Mouse (Mus musculus) gastrocnemius, adult 2 months (tissue): ENCODE results near the gene Hdac11. TPM values are rescaled to one million over a fixed set of nuclear protein-coding genes. Genes with fewer than 3 reads are reported as not detected.
A peak's percentile ranks its signal among the peaks of the same experiment; 100 is the strongest.
"Not testable (repeated sequence)": the region's sequence is repeated elsewhere in the genome, so short reads cannot be mapped to it uniquely, and the experiment has no call there.

Source experiments
- DNase-seq: peaks from one replicate; pipeline ENCODE4 v3.0.0; 2022
- H3K27ac ChIP-seq: fragments of 200-600 bp; 2 replicates; pipeline ENCODE4 v1.8.1; 2022; ENCODE audit warnings: mild to moderate bottlenecking
- H3K4me3 ChIP-seq: fragments of 200-600 bp; 2 replicates; pipeline ENCODE4 v1.8.1; 2022; ENCODE audit warnings: mild to moderate bottlenecking, moderate library complexity
- CTCF ChIP-seq: fragments of 200-600 bp; IDR thresholded peaks from 2 replicates; pipeline ENCODE4 v1.8.1; 2022; ENCODE audit warnings: antibody characterized with exemption, mild to moderate bottlenecking, moderate library complexity
- intact Hi-C: fragments of 180-260 bp; cut with DNase I; formaldehyde crosslinking; loops from one replicate; pipeline ENCODE4 v1.15.1; 2025
- total RNA-seq, 2 experiments: library from RNA; stranded (reverse); gene quantifications; 2 replicates each; pipeline ENCODE4 v1.2.3; 2021

The Hdac11 gene
- total RNA-seq, 2 experiments from 2014 or later, result 5.1 to 6.5 TPM

DNA sequence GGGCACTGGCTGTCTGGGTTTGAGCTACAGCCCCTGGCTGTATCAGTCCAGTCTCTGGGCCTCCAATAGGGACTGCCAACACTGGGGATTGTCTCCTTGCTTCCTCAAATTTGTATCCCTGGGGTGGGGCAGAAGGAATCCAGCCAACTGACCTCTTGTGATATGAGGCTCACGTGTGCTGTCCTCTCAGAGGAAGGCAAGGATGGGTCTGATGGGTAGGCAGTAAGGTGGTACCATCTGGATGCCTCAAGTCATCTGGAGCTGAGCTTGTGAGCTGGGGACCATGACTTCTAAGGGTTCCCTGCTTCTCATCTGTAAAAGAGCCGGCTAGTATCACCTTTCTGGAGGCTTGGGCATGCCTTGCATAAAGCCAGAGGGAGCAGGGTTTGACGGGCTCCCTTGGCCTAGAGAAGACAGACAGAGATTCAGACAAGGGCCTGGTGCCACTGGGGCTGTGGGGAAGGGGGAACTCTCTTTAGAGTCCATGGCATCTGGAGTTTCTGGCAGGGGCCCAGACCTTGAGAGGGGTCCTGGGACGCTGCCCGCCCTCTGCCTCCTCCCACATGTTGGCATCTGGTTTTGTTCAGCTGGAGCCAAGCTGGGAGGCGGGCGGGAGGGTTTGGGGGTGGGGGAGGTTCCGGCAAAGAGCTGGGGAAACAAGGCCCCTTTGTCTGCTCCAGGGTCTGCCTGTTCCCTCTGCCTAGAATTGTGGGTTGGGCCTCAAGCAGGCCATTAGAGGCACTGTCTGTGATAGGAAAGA is 44.1 kb downstream of the Hdac11 start:
- Histone ChIP-seq H3K4me3 (no peak overlapping the region), H3K27ac (peak overlapping the region; percentile 78)
- TF ChIP-seq CTCF, result no peak
- intact Hi-C loops, result no loop called here
- no peak for DNase-seq

DNA sequence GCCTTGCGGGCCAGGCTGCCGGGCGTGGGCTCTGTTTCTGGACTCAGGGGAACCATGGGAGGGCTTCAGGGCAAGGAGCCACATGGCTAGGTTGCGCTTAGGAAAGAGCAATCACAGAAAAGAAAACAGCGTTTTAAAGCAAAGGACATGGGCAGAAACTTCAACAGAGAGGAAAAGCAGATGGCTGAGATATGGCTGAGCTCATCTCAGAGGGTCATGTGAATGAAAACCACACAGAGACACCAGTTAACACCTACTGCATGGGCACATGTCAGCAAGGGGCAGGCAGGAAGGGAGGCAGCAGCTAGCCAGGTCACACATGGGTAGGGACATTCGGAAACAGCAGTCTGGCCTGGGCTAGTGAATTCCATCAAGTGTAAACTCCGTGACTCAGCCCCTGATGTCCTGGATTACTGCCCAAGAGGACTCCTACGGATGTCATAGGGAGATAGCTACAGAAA is 45.4 kb downstream of the Hdac11 start:
- no peak for TF ChIP-seq CTCF
- H3K27ac ChIP-seq, result peak overlapping the region; percentile 78
- intact Hi-C loops, result no loop called here
- no peak overlapping the region for H3K4me3 ChIP-seq
- peak; percentile 82 for DNase-seq

DNA sequence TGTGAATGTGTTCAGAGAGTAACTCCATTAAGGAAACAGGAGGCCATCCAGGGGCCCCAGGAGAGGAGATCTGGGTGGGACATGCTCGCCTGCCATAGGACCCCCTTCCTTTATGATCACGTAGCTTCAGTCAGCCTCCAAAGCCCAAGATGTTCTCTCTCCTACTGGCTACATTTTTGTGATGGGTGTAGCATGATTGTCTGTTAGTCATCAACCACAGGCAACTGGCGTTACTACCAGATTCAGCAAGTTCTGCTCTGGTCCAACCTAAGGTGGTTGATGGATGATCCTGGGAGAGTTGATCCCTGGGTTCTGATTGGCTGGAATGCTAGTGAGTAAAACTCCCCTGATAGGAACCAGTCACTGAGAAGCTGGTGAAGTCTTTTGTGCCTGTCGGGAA is 46.1 kb downstream of the Hdac11 start:
- H3K27ac ChIP-seq, result peak overlapping the region; percentile 78
- intact Hi-C loops, result no loop called here

DNA sequence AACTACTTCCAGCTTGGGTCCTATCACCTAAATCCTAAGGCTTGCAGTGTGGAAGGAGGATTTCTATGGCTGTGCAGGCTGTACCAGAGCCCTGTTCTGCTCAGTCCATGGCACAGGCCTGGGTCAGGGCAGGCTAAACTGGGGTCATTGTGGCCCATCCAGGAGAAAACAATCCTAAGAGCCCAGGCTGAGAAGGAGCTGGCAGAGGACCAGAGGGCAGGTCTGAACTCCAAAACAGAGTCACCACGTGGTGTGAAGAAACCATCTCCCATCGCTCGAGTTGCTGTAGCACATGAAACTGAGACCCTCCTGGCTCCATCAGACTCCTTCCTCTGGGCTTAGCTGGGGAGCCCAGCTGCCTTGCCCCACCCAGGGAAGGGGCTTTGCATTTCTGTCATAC is 48.9 kb downstream of the Hdac11 start:
- no peak overlapping the region for H3K4me3 ChIP-seq

More for the DNA sequence above, 46.1 kb downstream of the Hdac11 start:
- no peak for TF ChIP-seq CTCF
- no peak for DNase-seq
- H3K4me3 ChIP-seq, result no peak overlapping the region

DNA sequence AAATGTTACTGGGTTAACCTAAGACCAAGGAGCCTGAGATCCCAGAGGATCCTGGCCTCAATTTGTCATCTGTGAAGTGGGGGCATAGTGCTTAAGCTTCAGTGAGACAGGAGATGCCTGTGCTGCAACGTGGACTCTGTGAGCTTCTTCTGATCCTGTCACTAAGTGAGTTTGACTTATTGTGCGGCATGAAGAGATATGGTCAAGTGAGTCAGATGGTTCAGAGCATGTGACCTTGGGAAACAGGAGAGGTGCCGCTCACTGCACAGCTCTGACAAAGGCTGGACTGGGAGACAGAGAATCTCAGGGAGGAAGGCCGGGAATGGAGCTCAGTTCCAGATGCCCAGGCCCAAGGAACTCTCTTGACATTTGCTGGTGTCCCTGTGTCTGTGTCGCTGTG is 49.3 kb downstream of the Hdac11 start:
- TF ChIP-seq CTCF, result no peak
- Histone ChIP-seq H3K4me3 (no peak overlapping the region), H3K27ac (peak overlapping the region; percentile 46)
- DNase-seq, result no peak
- intact Hi-C loops, result no loop called here

More for the DNA sequence above, 48.9 kb downstream of the Hdac11 start:
- intact Hi-C loops, result no loop called here
- DNase-seq, result peak; percentile 52
- peak overlapping the region; percentile 46 for H3K27ac ChIP-seq
- TF ChIP-seq CTCF, result no peak

DNA sequence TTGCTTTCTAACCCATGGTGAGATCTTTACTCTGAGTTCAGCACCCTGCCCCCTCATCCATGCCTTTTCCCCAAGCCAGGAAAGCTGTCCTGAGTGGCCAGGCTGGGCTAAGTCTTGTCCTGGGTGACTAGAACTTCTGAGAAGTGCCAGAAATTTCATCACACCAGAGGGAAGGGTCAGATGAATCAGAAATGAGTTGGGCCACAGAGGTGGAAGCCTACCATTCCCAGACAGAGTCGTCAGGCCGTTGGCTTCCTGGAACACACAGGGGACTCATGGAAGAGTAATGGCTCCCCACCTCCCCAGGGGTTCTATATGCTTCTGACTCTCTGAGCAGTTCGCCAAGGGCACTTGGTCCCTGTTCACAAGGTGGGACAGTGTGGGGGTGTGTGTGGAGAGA is 51.0 kb downstream of the Hdac11 start:
- DNase-seq, result peak; percentile 47
- peak overlapping the region; percentile 35; the same call in 1 of the 2 replicates for H3K27ac ChIP-seq
- H3K4me3 ChIP-seq, result no peak overlapping the region
- no peak for TF ChIP-seq CTCF
- intact Hi-C loops, result no loop called here

DNA sequence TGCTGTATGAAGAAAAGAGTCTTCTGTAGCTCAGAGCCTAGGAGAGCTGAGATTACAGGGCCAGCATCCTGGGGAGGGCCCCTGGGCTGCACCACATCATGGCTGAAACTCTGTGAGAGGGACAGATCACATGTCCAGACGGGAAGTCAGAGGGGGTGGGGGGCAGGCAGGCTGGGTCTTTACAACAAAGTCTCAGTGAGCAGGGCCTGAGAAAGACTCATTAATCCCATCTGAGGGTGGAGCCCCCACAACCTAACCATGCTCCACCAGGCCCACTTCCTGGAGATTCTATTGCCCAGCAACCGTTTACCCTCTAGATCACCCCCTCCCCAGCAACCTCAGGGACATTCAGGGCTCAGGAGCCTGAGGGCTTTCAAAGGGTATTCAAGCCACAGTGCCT is 53.3 kb downstream of the Hdac11 start:
- H3K4me3 ChIP-seq, result no peak overlapping the region
- no peak overlapping the region for H3K27ac ChIP-seq
- intact Hi-C loops, result no loop called here
- DNase-seq, result no peak
- TF ChIP-seq CTCF, result no peak

DNA sequence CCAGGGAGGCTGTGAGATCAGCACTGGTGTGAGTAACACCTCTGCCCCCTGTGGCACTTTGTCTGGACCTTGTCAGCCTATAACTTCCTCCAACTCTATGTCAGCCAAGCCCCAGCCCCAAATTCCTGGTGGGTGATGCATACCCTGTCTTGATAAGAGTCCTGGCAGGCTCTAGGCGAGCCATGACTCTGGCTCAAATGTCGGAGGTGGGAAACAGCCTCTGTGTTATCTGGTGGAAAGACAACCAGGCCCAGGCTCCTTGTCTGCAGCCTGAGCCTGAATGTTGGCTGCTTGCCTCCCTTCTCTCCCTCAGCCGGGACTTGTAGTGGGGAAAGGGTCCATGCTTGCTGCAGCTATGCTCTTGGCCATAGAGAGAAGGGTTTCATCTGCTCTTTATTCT is 54.4 kb downstream of the Hdac11 start:
- intact Hi-C loops, result no loop called here
- no peak for TF ChIP-seq CTCF
- DNase-seq, result no peak
- Histone ChIP-seq H3K27ac (no peak overlapping the region), H3K4me3 (no peak overlapping the region)

DNA sequence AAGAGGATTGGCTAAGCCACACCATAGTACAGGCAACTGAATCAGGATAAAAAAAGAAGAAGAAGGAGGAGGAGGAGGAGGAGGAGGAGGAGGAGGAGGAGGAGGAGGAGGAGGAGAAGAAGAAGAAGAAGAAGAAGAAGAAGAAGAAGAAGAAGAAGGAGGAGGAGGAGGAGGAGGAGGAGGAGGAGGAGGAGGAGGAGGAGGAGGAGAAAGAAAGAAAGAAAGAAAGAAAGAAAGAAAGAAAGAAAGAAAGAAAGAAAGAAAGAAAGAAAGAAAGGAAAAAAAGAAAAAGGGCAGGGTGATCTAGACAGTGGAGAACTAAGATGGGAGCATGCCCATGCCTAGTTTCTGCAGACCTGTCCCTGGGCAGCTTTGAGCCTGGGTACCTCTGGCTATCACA is 55.7 kb downstream of the Hdac11 start, which contains the start of gene Fbln2:
Gene Fbln2, plus strand, starts transcription at position 301 of the 400 bp plus-strand sequence.
- peak within 1 kb of the TSS; percentile 85 for H3K27ac ChIP-seq
- DNase-seq, intact Hi-C loops: not testable (repeated sequence)
- H3K4me3 ChIP-seq, result peak within 1 kb of the TSS; percentile 67

DNA sequence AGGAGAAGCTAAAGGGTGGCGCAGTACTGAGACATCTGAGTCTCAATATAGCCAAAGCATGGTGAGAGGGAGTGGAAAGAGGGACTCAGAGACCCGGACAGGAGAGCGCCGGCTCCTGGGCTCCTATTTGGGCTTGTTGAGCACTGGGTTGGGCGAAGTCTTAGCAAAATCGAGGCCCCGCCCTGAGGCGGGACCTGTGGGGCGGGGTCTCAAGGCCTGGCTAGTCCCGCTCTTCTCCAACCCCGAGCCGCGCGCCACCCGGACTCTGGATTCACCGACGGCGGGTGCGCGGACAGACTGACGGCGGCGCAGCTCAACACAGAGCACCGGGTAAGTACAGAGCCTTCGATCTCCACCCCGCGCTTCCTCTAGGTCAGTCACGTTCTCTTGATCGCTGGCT is 56.1 kb downstream of the Hdac11 start:
- Histone ChIP-seq H3K27ac (peak overlapping the region; percentile 85), H3K4me3 (peak overlapping the region; percentile 67)
- TF ChIP-seq CTCF, result no peak
- peak; percentile 92 for DNase-seq
- intact Hi-C loops, result no loop called here

DNA sequence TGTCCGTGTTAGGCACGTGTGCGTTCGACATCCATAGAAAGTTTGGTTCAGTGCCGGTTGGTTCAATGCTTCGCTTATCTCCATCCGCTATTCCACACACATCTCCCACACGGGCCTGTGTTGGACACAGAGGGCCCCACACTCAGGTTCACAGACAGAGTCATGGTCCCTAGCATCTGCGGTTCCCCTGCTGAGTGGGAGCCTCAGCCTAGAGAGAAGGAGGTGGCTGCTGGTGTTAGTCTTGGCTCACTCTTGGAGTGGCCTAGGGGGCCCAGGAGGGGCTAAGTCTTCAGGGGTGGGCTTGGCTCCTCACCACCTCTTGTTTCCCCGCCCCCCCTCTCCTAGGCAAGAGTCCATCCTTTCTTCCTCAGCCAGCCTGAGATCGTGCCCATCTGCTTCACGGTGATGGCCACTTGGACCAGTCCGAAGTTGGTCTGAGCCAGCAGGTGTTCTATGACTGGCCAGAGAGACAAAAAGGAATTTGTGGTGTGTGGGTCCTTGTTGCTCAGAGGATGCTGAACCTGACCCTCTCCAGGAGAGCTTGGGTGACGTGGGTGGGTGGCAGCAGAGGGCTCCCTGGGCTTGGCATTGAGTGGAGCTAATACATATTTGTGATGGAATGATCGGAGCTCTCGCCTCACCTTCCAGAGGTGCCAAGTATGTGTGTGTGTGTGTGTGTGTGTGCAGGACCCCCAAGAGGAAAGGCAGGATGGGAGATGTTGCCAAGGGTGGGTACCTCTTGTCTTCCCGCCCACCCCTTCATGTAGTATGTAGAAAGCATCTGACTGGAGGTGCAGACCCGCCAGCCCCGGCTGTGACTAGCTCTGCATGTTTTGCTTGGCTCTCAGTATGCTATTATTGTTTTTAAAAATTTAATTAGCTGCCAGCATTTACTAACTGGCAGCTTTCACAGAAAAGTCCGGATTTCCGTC is 57.1 kb downstream of the Hdac11 start:
- TF ChIP-seq CTCF, result no peak
- intact Hi-C loops, result no loop called here
- DNase-seq, result peak; percentile 34
- Histone ChIP-seq H3K4me3 (peak overlapping the region; percentile 67), H3K27ac (peak overlapping the region; percentile 85)

DNA sequence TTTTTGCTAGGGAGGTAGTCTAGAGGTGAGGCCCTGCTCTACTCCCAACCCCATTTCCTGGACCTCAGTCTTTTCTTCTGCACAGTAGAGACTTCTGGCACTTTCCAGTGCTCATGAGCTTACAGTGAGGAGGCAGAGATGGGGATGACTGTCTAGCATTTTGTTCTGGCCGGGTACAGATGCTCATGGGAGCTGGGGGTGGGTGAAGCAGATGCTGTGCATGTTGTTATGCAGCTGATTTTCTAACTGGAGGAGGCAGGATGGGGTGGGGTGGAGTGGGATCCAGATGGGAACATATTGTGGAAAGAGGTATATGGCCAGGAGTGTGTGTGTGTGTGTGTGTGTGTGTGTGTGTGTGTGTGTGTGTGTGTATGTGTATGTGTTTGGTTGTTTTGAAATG is 59.0 kb downstream of the Hdac11 start:
- peak overlapping the region; percentile 67 for H3K4me3 ChIP-seq
- peak overlapping the region; percentile 85; the same call in 1 of the 2 replicates for H3K27ac ChIP-seq
- TF ChIP-seq CTCF, result no peak
- intact Hi-C loops, result loop anchor here (5.0 kb wide), 1 partner anchor 33 kb away; no protein-coding TSS in a partner anchor
- no peak for DNase-seq

DNA sequence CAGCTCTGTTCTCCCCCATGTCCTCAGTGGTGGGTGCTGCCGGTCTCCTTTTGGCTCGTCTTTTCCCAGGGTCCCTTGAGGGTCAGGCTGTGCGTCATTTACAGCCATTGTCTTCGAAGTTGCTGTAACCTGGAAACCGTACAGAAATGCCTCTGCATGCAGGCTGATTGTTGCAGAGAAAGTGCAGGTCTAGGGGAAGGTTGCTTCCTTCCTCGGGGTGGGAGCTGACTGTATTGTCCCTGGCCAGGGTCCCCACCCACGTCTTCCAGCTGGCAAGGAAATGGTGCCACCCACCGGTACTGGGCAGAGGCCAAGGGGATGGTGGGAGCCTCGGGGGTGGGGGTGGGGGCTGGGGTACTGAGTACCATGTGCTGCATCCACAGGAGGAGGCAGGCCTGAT is 62.0 kb downstream of the Hdac11 start:
- Histone ChIP-seq H3K4me3 (no peak overlapping the region; the same call in none of the 2 replicates), H3K27ac (peak overlapping the region; percentile 41; the same call in 1 of the 2 replicates)
- TF ChIP-seq CTCF, result no peak
- intact Hi-C loops, result loop anchor here (5.0 kb wide), 1 partner anchor 36 kb away; no protein-coding TSS in a partner anchor
- no peak for DNase-seq
